Mouse (Mus musculus): Measurements from ENCODE around the gene Tdrd3. TPM values are rescaled to one million over a fixed set of nuclear protein-coding genes. Genes with fewer than 3 reads are reported as not detected.

Tdrd3 gene
- total and polyA plus RNA-seq, 3 experiments, result 2.9 to 27.2 (median 26.0) TPM

- no peak overlapping the region for H3K4me3 ChIP-seq
- H3K79me2 ChIP-seq (replicated peaks; ENCODE audit: control insufficient read depth, insufficient read depth, low read length), result no peaks in the 10 kb centered on the region
- no peaks in the 10 kb centered on the region for H3K27me3 ChIP-seq (ENCODE audit: control insufficient read depth, insufficient read depth, low read length)
- DNase-seq, result no peak
- intact Hi-C loops (cut with DNase I), result loop anchor here (5.0 kb wide), 1 partner anchor 1521 kb away; no protein-coding TSS in a partner anchor
- TF ChIP-seq EP300 (IDR thresholded peaks at IDR 0.05; ENCODE audit: insufficient read depth, low read depth, low read length), result no peak
- TF ChIP-seq POLR2A (IDR thresholded peaks at IDR 0.05; ENCODE audit: insufficient read depth, low read depth, low read length), result no peak
- TF ChIP-seq CTCF (IDR thresholded peaks at IDR 0.05), result no peak
- no peak overlapping the region for H3K9ac ChIP-seq (ENCODE audit: low read depth, low read length)
- H3K27ac ChIP-seq, result no peak overlapping the region
- H3K4me1 ChIP-seq (ENCODE audit: control insufficient read depth, insufficient read depth, low read length), result no peaks in the 10 kb centered on the region
- WGBS, result 46% methylated on average over 12 of the region's 12 CpGs
- H3K36me3 ChIP-seq (ENCODE audit: control insufficient read depth, insufficient read depth, low read length), result no peaks in the 10 kb centered on the region
Observed at GRCm38 (mm10) chr14:87461543-87461942, 45.1 kb downstream of the Tdrd3 start.

DNA sequence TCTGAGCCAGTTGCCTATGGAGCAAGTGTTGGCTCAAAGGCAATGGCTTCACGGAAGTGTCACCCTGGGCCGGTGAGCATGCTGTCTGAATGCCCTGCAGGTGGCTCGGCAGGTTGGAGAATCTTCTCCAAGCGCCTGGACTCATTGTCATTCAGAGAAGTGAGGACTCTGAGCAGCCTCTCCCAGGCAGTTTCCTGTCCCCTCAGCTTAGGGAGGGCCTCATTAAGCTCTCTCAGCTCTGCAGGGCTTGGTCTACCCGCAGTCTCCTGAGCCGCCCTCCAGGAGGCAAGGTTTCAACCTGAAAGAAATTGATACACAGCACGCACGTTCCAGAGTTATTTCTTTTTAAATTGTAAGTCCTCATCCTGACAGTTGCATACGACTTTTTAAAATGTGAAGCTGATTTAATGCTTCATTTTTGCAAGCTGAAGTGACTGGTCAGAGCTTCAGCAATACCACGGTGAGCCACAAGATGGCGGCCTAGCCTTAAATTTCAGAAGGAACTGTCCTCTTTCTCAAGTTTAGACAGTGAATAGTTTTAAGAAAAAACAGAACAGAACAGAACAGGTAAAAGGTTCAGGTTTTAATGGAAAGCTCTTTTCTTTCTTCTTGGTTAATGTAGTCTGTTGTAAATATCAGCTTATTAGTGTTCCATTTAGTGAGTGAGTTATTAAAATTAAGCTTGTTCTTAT is 47.7 kb downstream of the Tdrd3 start:
- Histone ChIP-seq H3K9ac (ENCODE audit: low read depth, low read length) (no peak overlapping the region), H3K27ac (no peak overlapping the region), H3K79me2 (replicated peaks; ENCODE audit: control insufficient read depth, insufficient read depth, low read length) (no peaks in the 10 kb centered on the region), H3K4me1 (ENCODE audit: control insufficient read depth, insufficient read depth, low read length) (no peaks in the 10 kb centered on the region), H3K36me3 (ENCODE audit: control insufficient read depth, insufficient read depth, low read length) (no peaks in the 10 kb centered on the region), H3K4me3 (no peak overlapping the region), H3K27me3 (ENCODE audit: control insufficient read depth, insufficient read depth, low read length) (no peaks in the 10 kb centered on the region)
- peak; percentile 45 to 82 for DNase-seq
- intact Hi-C loops (cut with DNase I), result loop anchor here (5.0 kb wide), 1 partner anchor 1518 kb away; no protein-coding TSS in a partner anchor
- TF ChIP-seq EP300 (IDR thresholded peaks at IDR 0.05; ENCODE audit: insufficient read depth, low read depth, low read length), result 0 out of 2 replicates have a peak, but pooled peaks have one; percentile 41
- TF ChIP-seq CTCF (IDR thresholded peaks at IDR 0.05), result peak; percentile 98
- TF ChIP-seq POLR2A (IDR thresholded peaks at IDR 0.05; ENCODE audit: insufficient read depth, low read depth, low read length), result no peak
- WGBS, result 31% methylated on average over 11 of the region's 11 CpGs

DNA sequence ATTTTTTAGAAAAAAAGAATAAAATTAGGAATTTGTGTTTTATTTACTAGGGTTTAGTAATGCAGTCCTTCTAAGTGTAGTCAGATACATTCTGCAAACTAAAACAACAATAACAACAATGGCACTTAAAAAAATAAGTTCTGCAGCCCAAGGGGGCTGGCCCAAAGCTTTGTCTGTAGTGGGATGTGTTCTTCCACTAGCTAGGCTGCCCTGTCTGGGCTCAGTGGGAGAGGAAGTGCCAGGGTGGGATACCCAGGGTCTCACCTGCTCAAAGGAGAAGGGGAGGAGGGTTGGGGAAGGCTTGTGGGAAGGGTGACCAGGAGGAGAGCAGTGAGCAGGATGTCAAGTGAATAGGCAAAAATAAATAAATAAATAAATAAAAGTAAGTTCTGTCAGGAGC is 48.2 kb downstream of the Tdrd3 start:
- Histone ChIP-seq H3K9ac (ENCODE audit: low read depth, low read length) (no peak overlapping the region), H3K79me2 (replicated peaks; ENCODE audit: control insufficient read depth, insufficient read depth, low read length) (no peaks in the 10 kb centered on the region), H3K4me1 (ENCODE audit: control insufficient read depth, insufficient read depth, low read length) (no peaks in the 10 kb centered on the region), H3K4me3 (no peak overlapping the region), H3K36me3 (ENCODE audit: control insufficient read depth, insufficient read depth, low read length) (no peaks in the 10 kb centered on the region), H3K27me3 (ENCODE audit: control insufficient read depth, insufficient read depth, low read length) (no peaks in the 10 kb centered on the region), H3K27ac (no peak overlapping the region)
- intact Hi-C loops (cut with DNase I), result loop anchor here (5.0 kb wide), 1 partner anchor 1518 kb away; no protein-coding TSS in a partner anchor
- TF ChIP-seq CTCF (IDR thresholded peaks at IDR 0.05) (no peak), EP300 (IDR thresholded peaks at IDR 0.05; ENCODE audit: insufficient read depth, low read depth, low read length) (no peak), POLR2A (IDR thresholded peaks at IDR 0.05; ENCODE audit: insufficient read depth, low read depth, low read length) (no peak)
- DNase-seq, result no peak

- H3K27me3 ChIP-seq (ENCODE audit: control insufficient read depth, insufficient read depth, low read length), result no peaks in the 10 kb centered on the region
- intact Hi-C loops (cut with DNase I), result no loop called here
- WGBS, result 88% methylated on average over 12 of the region's 12 CpGs
Observed at GRCm38 (mm10) chr14:87467586-87467985, 51.1 kb downstream of the Tdrd3 start.

GRCm38 (mm10) chr14:87471521-87471920 is 55.1 kb downstream of the Tdrd3 start:
- TF ChIP-seq CTCF (IDR thresholded peaks at IDR 0.05), result no peak
- no peak for TF ChIP-seq POLR2A (IDR thresholded peaks at IDR 0.05; ENCODE audit: insufficient read depth, low read depth, low read length)
- no peak for TF ChIP-seq EP300 (IDR thresholded peaks at IDR 0.05; ENCODE audit: insufficient read depth, low read depth, low read length)
- Histone ChIP-seq H3K9ac (ENCODE audit: low read depth, low read length) (no peak overlapping the region), H3K27me3 (ENCODE audit: control insufficient read depth, insufficient read depth, low read length) (no peaks in the 10 kb centered on the region), H3K79me2 (replicated peaks; ENCODE audit: control insufficient read depth, insufficient read depth, low read length) (no peaks in the 10 kb centered on the region), H3K27ac (no peak overlapping the region), H3K4me3 (no peak overlapping the region), H3K4me1 (ENCODE audit: control insufficient read depth, insufficient read depth, low read length) (peaks cover 3% of the 10 kb centered on the region), H3K36me3 (ENCODE audit: control insufficient read depth, insufficient read depth, low read length) (peaks cover 6% of the 10 kb centered on the region)
- WGBS, result 55% methylated on average over 1 of the region's 1 CpGs
- DNase-seq, result no peak
- intact Hi-C loops (cut with DNase I), result no loop called here

More at GRCm38 (mm10) chr14:87467586-87467985, 51.1 kb downstream of the Tdrd3 start:
- Histone ChIP-seq H3K4me1 (ENCODE audit: control insufficient read depth, insufficient read depth, low read length) (peaks cover 1% of the 10 kb centered on the region), H3K27ac (no peak overlapping the region), H3K79me2 (replicated peaks; ENCODE audit: control insufficient read depth, insufficient read depth, low read length) (no peaks in the 10 kb centered on the region), H3K4me3 (no peak overlapping the region), H3K36me3 (ENCODE audit: control insufficient read depth, insufficient read depth, low read length) (peaks cover 2% of the 10 kb centered on the region; the same call in 1 of the 2 replicates), H3K9ac (ENCODE audit: low read depth, low read length) (no peak overlapping the region)
- DNase-seq, result no peak
- TF ChIP-seq CTCF (IDR thresholded peaks at IDR 0.05) (no peak), POLR2A (IDR thresholded peaks at IDR 0.05; ENCODE audit: insufficient read depth, low read depth, low read length) (no peak), EP300 (IDR thresholded peaks at IDR 0.05; ENCODE audit: insufficient read depth, low read depth, low read length) (no peak)

DNA sequence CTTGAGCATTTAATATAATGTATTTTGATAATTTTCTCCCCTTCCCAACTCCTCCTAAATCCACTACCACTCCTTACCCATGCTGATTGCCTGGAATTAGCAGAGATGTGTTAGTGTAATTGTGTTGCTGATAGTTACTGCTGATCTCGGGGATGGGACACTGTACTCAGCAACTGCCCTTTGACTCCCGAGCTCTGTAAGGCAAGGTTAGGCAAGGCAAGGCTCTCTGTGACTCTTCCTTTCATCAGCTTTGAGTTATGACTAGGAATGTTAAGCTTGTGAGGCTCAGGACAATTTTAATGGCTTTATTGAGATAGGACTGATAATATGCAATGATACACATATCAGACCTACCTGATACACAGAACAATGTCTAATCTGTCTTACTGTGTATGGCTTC is 56.3 kb downstream of the Tdrd3 start:
- Histone ChIP-seq H3K27ac (no peak overlapping the region), H3K4me3 (no peak overlapping the region), H3K9ac (ENCODE audit: low read depth, low read length) (no peak overlapping the region), H3K27me3 (ENCODE audit: control insufficient read depth, insufficient read depth, low read length) (no peaks in the 10 kb centered on the region), H3K36me3 (ENCODE audit: control insufficient read depth, insufficient read depth, low read length) (peaks cover 8% of the 10 kb centered on the region), H3K4me1 (ENCODE audit: control insufficient read depth, insufficient read depth, low read length) (peaks cover 3% of the 10 kb centered on the region), H3K79me2 (replicated peaks; ENCODE audit: control insufficient read depth, insufficient read depth, low read length) (no peaks in the 10 kb centered on the region)
- no peak for DNase-seq
- TF ChIP-seq POLR2A (IDR thresholded peaks at IDR 0.05; ENCODE audit: insufficient read depth, low read depth, low read length), result no peak
- TF ChIP-seq CTCF (IDR thresholded peaks at IDR 0.05), result no peak
- no peak for TF ChIP-seq EP300 (IDR thresholded peaks at IDR 0.05; ENCODE audit: insufficient read depth, low read depth, low read length)
- intact Hi-C loops (cut with DNase I), result no loop called here
- WGBS, result 76% methylated on average over 2 of the region's 2 CpGs
